25 mouse cellular contexts compared by ENCODE assay signal in the genomic region with DNA sequence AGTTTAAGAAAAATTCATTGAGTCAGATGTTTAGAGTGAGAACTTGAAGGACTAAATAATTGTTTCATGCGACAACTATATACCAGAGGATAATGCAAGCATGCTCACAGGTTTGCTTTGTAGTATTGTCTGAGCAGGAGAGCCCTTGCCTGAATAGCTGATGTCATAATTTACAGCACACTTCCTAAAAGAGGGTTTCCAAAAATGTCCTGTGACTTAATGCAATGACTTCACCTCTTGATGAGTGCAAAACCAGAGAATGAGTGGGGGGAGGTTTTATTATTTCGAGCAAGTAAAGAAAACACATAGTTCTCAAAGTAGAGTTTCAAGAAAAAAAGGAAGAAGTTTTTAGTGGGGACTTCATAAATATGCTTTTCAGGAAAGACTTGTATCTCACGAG.
"Had no signal": no experiment of that assay in that cellular context is flagged by ENCODE, and none has a peak within 500 bp of the region (broad histone marks: within the 10 kb centered on the region; RNA-seq: fewer than 3 reads in every experiment).

No protein-coding gene starts in this region.

- H3K4me2 ChIP-seq: embryonic facial prominence, embryonic 12.5 days; embryonic facial prominence, embryonic 13.5 days; embryonic facial prominence, embryonic 15.5 days; forebrain, embryonic 12.5 days; forebrain, embryonic 13.5 days; forebrain, embryonic 15.5 days had no signal

- H3K27me3 ChIP-seq: embryonic facial prominence, embryonic 12.5 days; embryonic facial prominence, embryonic 13.5 days; embryonic facial prominence, embryonic 15.5 days; forebrain, embryonic 12.5 days; forebrain, embryonic 13.5 days; forebrain, embryonic 15.5 days had no signal

- H3K27ac ChIP-seq: embryonic facial prominence, embryonic 10.5 days; embryonic facial prominence, embryonic 12.5 days; embryonic facial prominence, embryonic 13.5 days; embryonic facial prominence, embryonic 15.5 days; forebrain, embryonic 10.5 days; forebrain, embryonic 12.5 days; forebrain, embryonic 13.5 days; forebrain, embryonic 15.5 days; gastrocnemius, adult 2 months; heart, adult 2 months had no signal

- H3K4me1 ChIP-seq: embryonic facial prominence, embryonic 10.5 days; embryonic facial prominence, embryonic 12.5 days; embryonic facial prominence, embryonic 13.5 days; embryonic facial prominence, embryonic 15.5 days; forebrain, embryonic 12.5 days; forebrain, embryonic 13.5 days; forebrain, embryonic 15.5 days had no signal

- H3K36me3 ChIP-seq: embryonic facial prominence, embryonic 10.5 days; embryonic facial prominence, embryonic 12.5 days; embryonic facial prominence, embryonic 13.5 days; embryonic facial prominence, embryonic 15.5 days; forebrain, embryonic 10.5 days; forebrain, embryonic 12.5 days; forebrain, embryonic 15.5 days had no signal

- DNase-seq: cerebellum, adult 9-10 months; cerebellum, adult 9-11 months; cerebellum, postnatal 10 days; cerebellum, postnatal 14 days; cerebellum, postnatal 25 days; cerebellum, postnatal 36 days; embryo, embryonic 11 days; forebrain, postnatal 0 days; gastrocnemius, adult 2 months; gastrocnemius, postnatal 10 days; gastrocnemius, postnatal 14 days; gastrocnemius, postnatal 25 days; gastrocnemius, postnatal 36 days; heart, adult 11 months; heart, adult 18-20 months; heart, adult 2 months had no signal

- H3K9me3 ChIP-seq: embryonic facial prominence, embryonic 10.5 days; embryonic facial prominence, embryonic 12.5 days; embryonic facial prominence, embryonic 13.5 days; embryonic facial prominence, embryonic 15.5 days; forebrain, embryonic 10.5 days; forebrain, embryonic 12.5 days; forebrain, embryonic 13.5 days; forebrain, embryonic 15.5 days had no signal

- H3K9ac ChIP-seq: embryonic facial prominence, embryonic 12.5 days; embryonic facial prominence, embryonic 13.5 days; embryonic facial prominence, embryonic 15.5 days; forebrain, embryonic 12.5 days; forebrain, embryonic 13.5 days; forebrain, embryonic 15.5 days; forebrain, postnatal 0 days had no signal

- H3K4me3 ChIP-seq: embryonic facial prominence, embryonic 10.5 days; embryonic facial prominence, embryonic 12.5 days; embryonic facial prominence, embryonic 13.5 days; embryonic facial prominence, embryonic 15.5 days; erythroblast, embryonic 14.5 days; forebrain, embryonic 10.5 days; forebrain, embryonic 12.5 days; forebrain, embryonic 13.5 days; forebrain, embryonic 15.5 days; gastrocnemius, adult 2 months; heart, adult 2 months had no signal
